In the genomic region with DNA sequence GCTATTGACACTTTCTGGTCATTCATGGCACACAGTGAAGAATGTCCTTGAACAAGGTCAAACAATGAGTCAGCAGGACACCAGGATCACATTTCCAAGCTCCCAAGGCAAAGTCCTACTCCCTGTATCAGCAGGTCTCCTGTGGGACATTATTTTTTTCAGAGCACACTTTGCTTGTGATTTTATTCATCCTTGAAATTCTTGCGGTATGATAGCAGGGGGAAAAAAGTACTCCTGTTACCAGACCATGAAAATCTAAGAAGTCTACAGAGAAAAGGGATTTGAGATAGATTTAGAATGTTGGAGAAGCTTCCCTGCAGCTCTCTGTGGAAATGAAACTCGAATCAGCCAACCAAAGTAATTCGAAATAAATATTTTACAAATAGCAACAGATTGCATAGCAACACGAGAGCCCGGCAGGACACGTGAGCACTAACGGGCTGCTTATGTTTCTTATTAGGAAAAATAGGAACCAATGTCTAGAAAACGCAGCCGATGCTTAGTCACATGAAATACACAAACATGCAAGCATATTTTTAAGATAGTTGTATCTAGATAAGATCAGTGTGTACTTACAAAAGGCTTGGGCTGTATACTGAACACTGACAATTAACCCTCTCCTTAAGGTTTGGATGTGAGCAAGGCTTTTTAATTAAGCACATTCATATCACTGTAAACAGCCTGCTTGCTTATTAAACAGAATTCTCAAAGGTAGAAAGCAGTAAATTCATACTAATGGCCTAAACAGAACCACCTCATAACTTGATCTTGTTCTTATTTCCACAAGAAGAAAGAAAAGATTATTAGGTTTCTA, we compare ENCODE assay signal across 14 mouse cellular contexts.
DNase-seq lines count a peak whose midpoint lies in the region; TF ChIP-seq lines count a peak whose summit lies in the region.
"Had no signal": no experiment of that assay in that cellular context is flagged by ENCODE, and none has a peak within 500 bp of the region (broad histone marks: within the 10 kb centered on the region; RNA-seq: fewer than 3 reads in every experiment).

No protein-coding gene starts in this region.

- no peak overlapping the region for H3K27ac ChIP-seq in kidney, adult 2 months (ENCODE audit: insufficient read depth, low read depth, low read length)
- H3K27ac ChIP-seq in brown adipose tissue, adult 24 weeks (replicated peaks; ENCODE audit: low read depth, low read length) = no peak overlapping the region; the same call in 1 of the 2 replicates
- H3K27ac ChIP-seq: kidney, postnatal 0 days; limb, embryonic 15.5 days; stomach, postnatal 0 days had no signal

- TF ChIP-seq CTCF in kidney, adult 2 months (conservative IDR thresholded peaks at IDR 0.05; ENCODE audit: insufficient read depth, insufficient read length, low read depth, low read length) = no peak

- H3K27me3 ChIP-seq in kidney, adult 2 months (replicated peaks; ENCODE audit: control insufficient read depth, insufficient read depth, low read length) = no peaks in the 10 kb centered on the region
- H3K27me3 ChIP-seq: limb, embryonic 15.5 days had no signal

- DNase-seq in kidney, adult 2 months = peak; percentile 14
- DNase-seq in kidney, postnatal 14 days = no peak
- DNase-seq in right cerebral cortex, adult 18-20 months = peak; percentile 4
- DNase-seq in right cerebral cortex, postnatal 14 days = no peak
- DNase-seq in skeletal muscle tissue, adult 2 months (ENCODE audit: low read depth, low spot score) = peak; percentile 12
- no peak for DNase-seq in ovary, postnatal 10 days (ENCODE audit: low spot score)
- DNase-seq: adrenal gland, adult 8-10 months; cerebellum, adult 8-10 months; heart, adult 18-20 months had no signal

- no peak for TF ChIP-seq POLR2A in kidney, adult 2 months (IDR thresholded peaks at IDR 0.05; ENCODE audit: low read depth, low read length)

- no peak overlapping the region for H3K4me3 ChIP-seq in kidney, adult 2 months (ENCODE audit: insufficient read depth, low read depth, low read length)
- H3K4me3 ChIP-seq in brown adipose tissue, adult 24 weeks (ENCODE audit: insufficient read depth, low read depth, low read length) = peak overlapping the region; percentile 18; the same call in 1 of the 2 replicates
- H3K4me3 ChIP-seq: limb, embryonic 15.5 days had no signal

- no peaks in the 10 kb centered on the region for H3K36me3 ChIP-seq in kidney, adult 2 months (ENCODE audit: control insufficient read depth, insufficient read depth, low read length)
- H3K36me3 ChIP-seq: G1E; limb, embryonic 15.5 days had no signal

- no peaks in the 10 kb centered on the region for H3K4me1 ChIP-seq in kidney, adult 2 months (ENCODE audit: control insufficient read depth, insufficient read depth, low read length)
- H3K4me1 ChIP-seq in brown adipose tissue, adult 24 weeks (ENCODE audit: control insufficient read depth, insufficient read depth, insufficient read length, low read length) = no peaks in the 10 kb centered on the region
- H3K4me1 ChIP-seq: limb, embryonic 15.5 days had no signal

- 52% methylated on average over 9 of the region's 9 CpGs for WGBS in kidney, adult 2 months

Comparison
In these comparisons a context has a peak if more than half of its experiments do, and no peak if none do; other contexts are left out.
1. DNase-seq: peak in kidney, adult 2 months (single experiment), right cerebral cortex, adult 18-20 months (single experiment) and skeletal muscle tissue, adult 2 months (single experiment); none in kidney, postnatal 14 days (single experiment), right cerebral cortex, postnatal 14 days (single experiment) and ovary, postnatal 10 days (single experiment).